Comparison of ENCODE assay signal across 29 mouse cellular contexts in the genomic region with DNA sequence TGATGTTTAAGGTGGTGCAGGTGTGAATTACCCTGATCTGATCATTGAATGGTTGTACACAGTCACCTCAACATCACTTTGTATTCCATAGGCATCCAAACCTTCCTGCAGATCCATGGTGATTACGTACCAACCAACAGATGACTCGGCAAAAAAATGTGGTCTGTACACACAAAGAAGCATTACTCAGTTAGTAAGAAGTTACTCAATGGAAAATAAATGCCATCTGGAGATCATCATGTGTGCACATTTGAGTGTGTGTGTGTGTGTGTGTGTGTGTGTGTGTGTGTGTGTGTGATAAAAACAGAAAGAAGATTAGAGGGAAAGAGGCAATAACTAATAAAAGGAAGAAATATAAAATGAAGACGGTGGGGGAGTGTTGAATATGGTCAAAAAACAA.
"Had no signal": no experiment of that assay in that cellular context is flagged by ENCODE, and none has a peak within 500 bp of the region (broad histone marks: within the 10 kb centered on the region; RNA-seq: fewer than 3 reads in every experiment).

No protein-coding gene starts in this region.

- H3K4me1 ChIP-seq: heart, embryonic 12.5 days; heart, embryonic 13.5 days; heart, embryonic 15.5 days; hindbrain, embryonic 10.5 days; hindbrain, embryonic 12.5 days; hindbrain, embryonic 13.5 days; hindbrain, embryonic 15.5 days; intestine, embryonic 15.5 days; kidney, embryonic 15.5 days had no signal

- H3K27me3 ChIP-seq: heart, embryonic 12.5 days; heart, embryonic 13.5 days; heart, embryonic 15.5 days; hindbrain, embryonic 12.5 days; hindbrain, embryonic 13.5 days; hindbrain, embryonic 15.5 days; intestine, embryonic 15.5 days; kidney, embryonic 15.5 days had no signal

- H3K36me3 ChIP-seq: heart, embryonic 12.5 days; heart, embryonic 13.5 days; heart, embryonic 15.5 days; hindbrain, embryonic 10.5 days; hindbrain, embryonic 12.5 days; hindbrain, embryonic 13.5 days; hindbrain, embryonic 15.5 days; intestine, embryonic 15.5 days; kidney, embryonic 15.5 days had no signal

- H3K9me3 ChIP-seq: heart, embryonic 12.5 days; heart, embryonic 15.5 days; hindbrain, embryonic 10.5 days; hindbrain, embryonic 12.5 days; hindbrain, embryonic 13.5 days; hindbrain, embryonic 15.5 days; intestine, embryonic 15.5 days; kidney, embryonic 15.5 days had no signal

- H3K4me3 ChIP-seq: heart, embryonic 12.5 days; heart, embryonic 13.5 days; heart, embryonic 15.5 days; hindbrain, embryonic 10.5 days; hindbrain, embryonic 12.5 days; hindbrain, embryonic 13.5 days; hindbrain, embryonic 15.5 days; intestine, embryonic 15.5 days; kidney, embryonic 15.5 days; layer of hippocampus, adult 2 months; left cerebral cortex, adult 2 months had no signal

- H3K9ac ChIP-seq: heart, embryonic 12.5 days; heart, embryonic 13.5 days; heart, embryonic 15.5 days; hindbrain, embryonic 12.5 days; hindbrain, embryonic 13.5 days; hindbrain, embryonic 14.5 days; hindbrain, embryonic 15.5 days; intestine, embryonic 15.5 days; kidney, embryonic 15.5 days had no signal

- DNase-seq: heart, postnatal 10 days; heart, postnatal 14 days; heart, postnatal 36 days; heart, postnatal 4 days; kidney, adult 11 months; kidney, adult 18-20 months; kidney, adult 2 months; kidney, adult 8-10 months; kidney, adult 9 months; kidney, postnatal 10 days; kidney, postnatal 14 days; kidney, postnatal 25 days; kidney, postnatal 36 days; layer of hippocampus, adult 9-11 months; layer of hippocampus, postnatal 36 days had no signal

- H3K27ac ChIP-seq: heart, embryonic 13.5 days; heart, embryonic 15.5 days; hindbrain, embryonic 10.5 days; hindbrain, embryonic 12.5 days; hindbrain, embryonic 13.5 days; hindbrain, embryonic 14.5 days; hindbrain, embryonic 15.5 days; hindbrain, postnatal 0 days; intestine, embryonic 15.5 days; kidney, embryonic 15.5 days; kidney, postnatal 0 days; layer of hippocampus, adult 2 months; left cerebral cortex, adult 2 months had no signal
